Mouse (Mus musculus) spleen, postnatal 36 days (tissue): ENCODE measurements around the gene Ssr1.

Experiments
- DNase-seq, 2 experiments: peaks; one replicate each; pipeline ENCODE4 v3.0.0; 2022; ENCODE audit warnings: low spot score in 2 of 2, mixed read lengths in 1 of 2

Ssr1 gene

GRCm38 (mm10) chr13:37945392-37945791 lies 48.6 kb downstream of the Ssr1 start:
- no peak for DNase-seq

- DNase-seq, result no peak
Observed at GRCm38 (mm10) chr13:37944306-37944705, 49.7 kb downstream of the Ssr1 start.

GRCm38 (mm10) chr13:37943466-37943865 lies 50.6 kb downstream of the Ssr1 start:
- DNase-seq, result no peak

- no peak for DNase-seq
Observed at GRCm38 (mm10) chr13:37942887-37943331, 51.1 kb downstream of the Ssr1 start.

GRCm38 (mm10) chr13:37941950-37942886 lies 51.8 kb downstream of the Ssr1 start:
- DNase-seq, result no peak

- no peak for DNase-seq
Observed at GRCm38 (mm10) chr13:37941138-37941645, 52.8 kb downstream of the Ssr1 start.

- no peak for DNase-seq
Observed at GRCm38 (mm10) chr13:37940649-37941048, 53.4 kb downstream of the Ssr1 start.

- no peak for DNase-seq
Observed at GRCm38 (mm10) chr13:37940167-37940566, 53.9 kb downstream of the Ssr1 start.

GRCm38 (mm10) chr13:37936351-37936750 lies 57.7 kb downstream of the Ssr1 start:
- DNase-seq, result no peak

GRCm38 (mm10) chr13:37934920-37935319 lies 59.1 kb downstream of the Ssr1 start:
- peak in 1 of 2 experiments; percentile 19 for DNase-seq

- no peak for DNase-seq
Observed at GRCm38 (mm10) chr13:37934075-37934474, 59.9 kb downstream of the Ssr1 start.

GRCm38 (mm10) chr13:37931210-37931922 lies 62.7 kb downstream of the Ssr1 start:
- DNase-seq, result no peak

- DNase-seq, result no peak
Observed at GRCm38 (mm10) chr13:37930621-37931020, 63.4 kb downstream of the Ssr1 start.

GRCm38 (mm10) chr13:37930091-37930490 lies 63.9 kb downstream of the Ssr1 start:
- DNase-seq, result no peak

- DNase-seq, result no peak
Observed at GRCm38 (mm10) chr13:37929532-37929931, 64.5 kb downstream of the Ssr1 start.

GRCm38 (mm10) chr13:37926394-37926793 lies 67.6 kb downstream of the Ssr1 start:
- no peak for DNase-seq

- DNase-seq, result no peak
Observed at GRCm38 (mm10) chr13:37924461-37924948, 69.5 kb downstream of the Ssr1 start.

GRCm38 (mm10) chr13:37923643-37924460 lies 70.2 kb downstream of the Ssr1 start:
- no peak for DNase-seq

- no peak for DNase-seq
Observed at GRCm38 (mm10) chr13:37923091-37923490, 70.9 kb downstream of the Ssr1 start.

- DNase-seq, result no peak
Observed at GRCm38 (mm10) chr13:37920727-37921126, 73.3 kb downstream of the Ssr1 start.

GRCm38 (mm10) chr13:37919711-37920277 lies 74.2 kb downstream of the Ssr1 start:
- DNase-seq, result no peak
